Mouse (Mus musculus) heart, adult 2 months (tissue): ENCODE data around the gene Spa17.

Experiments
- CTCF ChIP-seq: fragments of 200-600 bp; IDR thresholded peaks from 2 replicates; pipeline ENCODE4 v1.8.1; 2022; ENCODE audit warnings: antibody characterized with exemption, mild to moderate bottlenecking, moderate library complexity
- EP300 ChIP-seq: fragments of 200-500 bp; IDR thresholded peaks from 2 replicates; pipeline ENCODE4 v1.6.1; 2011; ENCODE audit warnings: low read depth, low read length, control low read depth; ENCODE audit not compliant: insufficient read depth
- POLR2A ChIP-seq: fragments of 200-500 bp; IDR thresholded peaks from 2 replicates; pipeline ENCODE4 v1.6.1; 2011; ENCODE audit warnings: mild to moderate bottlenecking, low read depth, low read length, control low read depth; ENCODE audit not compliant: insufficient read depth

DNA sequence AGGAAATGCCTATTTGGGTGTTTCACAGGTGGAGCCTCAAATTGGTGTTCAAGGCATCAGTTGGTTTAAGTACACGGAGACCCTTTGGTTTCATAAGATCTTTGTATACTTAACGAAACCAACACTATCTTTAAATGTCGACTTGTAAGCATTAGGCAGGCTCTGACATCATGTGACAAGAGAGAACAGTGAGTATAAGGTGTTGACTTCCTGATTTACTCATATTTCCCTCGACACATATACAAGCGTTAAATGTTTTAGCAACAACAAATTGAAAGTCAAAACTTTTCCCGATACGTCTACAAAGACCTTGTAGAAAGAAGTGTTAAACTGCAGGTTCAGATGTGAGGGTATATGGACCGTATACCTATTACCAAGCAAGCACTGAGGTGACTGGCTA is 42.4 kb upstream of the Spa17 start:
- TF ChIP-seq POLR2A, result no peak
- no peak for TF ChIP-seq CTCF
- no peak for TF ChIP-seq EP300
